Mouse (Mus musculus) cortical plate, adult 2 months (tissue): Measurements from ENCODE around the gene Cfi.

Experiments
- CTCF ChIP-seq: fragments of 200-500 bp; IDR thresholded peaks from 2 replicates; pipeline ENCODE4 v1.5.1; 2011; ENCODE audit warnings: mild to moderate bottlenecking, control low read depth, low read length; ENCODE audit not compliant: insufficient read depth; ENCODE audit errors: extremely low read depth
- POLR2A ChIP-seq: fragments of 200-500 bp; IDR thresholded peaks from 2 replicates; pipeline ENCODE4 v1.6.1; 2011; ENCODE audit warnings: mild to moderate bottlenecking, low read length, control low read depth; ENCODE audit not compliant: insufficient read depth; ENCODE audit errors: extremely low read depth

DNA sequence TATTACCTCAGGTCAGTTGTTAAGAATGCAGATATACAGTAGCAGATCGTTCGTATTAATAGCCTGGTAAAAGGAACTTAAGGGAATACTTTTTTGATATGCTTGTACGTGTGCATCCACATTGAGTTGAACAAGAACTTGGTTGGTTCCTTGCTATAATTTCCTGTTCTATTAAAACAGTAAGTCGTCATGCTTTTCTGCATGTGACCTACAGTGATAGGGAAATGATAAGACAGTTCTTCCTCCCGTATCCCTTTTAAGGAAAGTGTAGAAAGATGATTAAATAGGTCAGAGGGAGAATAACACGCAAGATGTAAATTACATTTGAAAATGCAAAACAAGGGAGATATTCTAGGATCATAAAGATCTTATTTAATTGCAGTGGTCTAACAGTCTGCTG is 1.3 kb downstream of the Cfi start:
- TF ChIP-seq CTCF (no peak), POLR2A (no peak)
